Mouse (Mus musculus): ENCODE results near the gene Sh3glb2. TPM values are rescaled to one million over a fixed set of nuclear protein-coding genes. Genes with fewer than 3 reads are reported as not detected.

Gene Sh3glb2
- total RNA-seq, 2 experiments from 2014 or later, result 295 to 306 TPM

DNA sequence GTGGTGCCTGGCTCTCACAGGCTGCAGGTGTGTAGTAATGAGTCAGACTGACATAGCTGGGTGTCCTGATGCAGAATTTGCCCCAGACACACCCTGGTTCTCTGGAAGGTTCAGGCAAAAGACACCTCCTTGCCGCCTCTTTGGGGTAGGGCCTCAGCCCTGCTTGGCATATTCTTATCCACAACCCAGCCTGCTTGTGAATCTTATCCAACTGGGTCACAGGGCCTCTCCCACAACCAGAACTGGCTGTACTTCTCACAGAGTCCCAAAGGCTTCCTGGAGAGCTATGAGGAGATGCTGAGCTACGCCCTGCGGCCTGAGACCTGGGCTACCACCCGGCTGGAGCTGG, 22.2 kb upstream of the Sh3glb2 start:
- no peak for DNase-seq (ENCODE audit: low spot score in 2 of 2)

DNA sequence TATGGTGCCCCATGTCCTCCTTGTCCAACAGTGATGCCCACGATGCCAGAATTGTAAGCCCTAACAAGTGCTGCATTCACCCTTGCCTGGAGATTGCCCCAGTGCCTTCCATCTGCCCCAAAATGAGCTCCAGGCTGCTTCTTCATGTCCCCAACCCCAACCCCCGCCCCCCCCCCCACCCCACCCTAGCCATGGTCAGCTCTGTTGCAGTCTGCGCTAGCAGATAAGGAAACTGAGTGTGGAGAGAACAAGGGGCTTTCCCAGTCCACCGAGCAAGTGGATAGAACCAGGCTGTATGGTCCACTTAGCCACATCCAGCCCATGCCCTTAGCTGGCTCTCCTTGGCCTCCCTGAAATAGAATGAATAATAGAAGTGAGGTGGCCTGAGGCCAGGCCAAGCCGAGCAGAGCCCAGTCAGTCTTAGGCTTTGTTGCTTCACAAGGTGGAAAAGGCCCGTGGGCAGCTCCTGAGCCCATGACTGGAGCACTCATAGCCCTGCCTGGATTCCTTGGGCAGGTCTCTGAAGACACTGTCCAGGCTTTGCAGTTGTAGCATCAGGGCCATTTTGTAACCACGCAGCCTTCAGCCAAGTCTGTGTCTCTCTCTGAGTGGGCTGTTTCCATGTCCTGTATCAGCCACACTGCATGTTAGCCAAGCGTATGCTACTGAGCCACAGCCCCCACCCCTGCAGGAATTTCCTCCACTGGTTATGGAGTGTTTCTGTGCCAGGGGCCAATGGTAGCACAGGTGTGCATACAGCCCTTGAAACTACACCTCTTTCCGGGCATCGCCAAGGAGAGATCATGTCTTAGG, 21.6 kb upstream of the Sh3glb2 start:
- no peak for DNase-seq (ENCODE audit: low spot score in 2 of 2)

DNA sequence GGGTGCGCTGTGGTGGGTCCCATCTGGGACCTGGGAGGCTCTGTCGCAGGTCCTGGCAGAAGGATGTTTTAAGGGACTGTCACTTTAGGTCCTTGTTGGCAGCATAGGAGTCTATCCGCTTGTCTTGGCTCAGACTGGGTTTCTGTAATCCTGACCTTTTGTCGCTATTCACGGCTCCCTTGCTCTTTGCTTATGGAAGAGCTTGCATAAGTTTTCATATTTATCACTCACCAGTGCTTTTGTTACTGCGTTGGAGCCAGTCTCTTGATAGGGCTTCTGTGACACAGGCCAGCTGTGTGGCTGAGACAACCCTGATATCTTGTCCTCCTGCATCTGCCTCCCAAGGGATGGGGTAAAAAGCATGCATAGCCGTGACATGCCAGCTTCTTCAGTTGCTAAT, 20.2 kb upstream of the Sh3glb2 start:
- no peak for DNase-seq (ENCODE audit: low spot score in 2 of 2)

DNA sequence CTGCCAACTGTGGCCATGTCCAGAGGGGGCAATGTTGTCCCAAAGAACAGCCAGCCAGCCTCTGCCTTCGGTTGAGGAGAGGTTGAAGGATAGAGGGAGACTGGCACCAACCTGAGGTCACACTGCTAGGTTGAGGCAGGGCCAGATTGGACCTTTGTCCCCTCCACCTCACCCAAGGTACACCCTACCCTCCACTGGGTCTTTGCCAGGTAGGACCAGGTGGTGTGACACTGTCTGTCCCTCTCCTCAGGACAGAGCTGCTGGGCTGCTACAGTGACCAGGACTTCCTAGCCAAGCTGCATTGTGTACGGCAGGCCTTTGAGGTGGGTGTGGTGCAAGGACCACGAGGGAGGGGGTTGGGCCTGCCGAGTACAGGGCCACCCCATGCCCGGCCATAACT, 18.6 kb upstream of the Sh3glb2 start:
- no peak for DNase-seq (ENCODE audit: low spot score in 2 of 2)

DNA sequence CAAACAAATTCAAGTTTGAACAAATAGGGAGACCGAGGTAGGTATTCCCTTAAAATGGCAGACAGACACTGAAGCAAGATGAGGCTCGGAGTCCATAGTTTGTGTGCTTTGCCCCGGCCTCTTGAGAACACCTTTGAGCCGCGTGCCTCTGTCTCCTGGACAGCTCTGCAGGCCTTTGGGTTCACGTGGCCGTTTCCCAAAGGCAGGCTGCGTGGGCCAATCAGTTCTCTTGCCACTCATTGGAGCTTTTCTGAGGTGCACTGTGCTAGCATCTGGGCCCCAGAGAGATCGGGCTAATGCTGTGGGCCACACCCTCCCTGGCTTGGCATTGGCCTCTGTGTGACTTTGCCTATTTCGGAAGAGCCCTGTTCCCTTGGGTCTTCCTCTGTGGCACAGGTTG, 16.8 kb upstream of the Sh3glb2 start:
- DNase-seq (ENCODE audit: low spot score in 2 of 2), result no peak

DNA sequence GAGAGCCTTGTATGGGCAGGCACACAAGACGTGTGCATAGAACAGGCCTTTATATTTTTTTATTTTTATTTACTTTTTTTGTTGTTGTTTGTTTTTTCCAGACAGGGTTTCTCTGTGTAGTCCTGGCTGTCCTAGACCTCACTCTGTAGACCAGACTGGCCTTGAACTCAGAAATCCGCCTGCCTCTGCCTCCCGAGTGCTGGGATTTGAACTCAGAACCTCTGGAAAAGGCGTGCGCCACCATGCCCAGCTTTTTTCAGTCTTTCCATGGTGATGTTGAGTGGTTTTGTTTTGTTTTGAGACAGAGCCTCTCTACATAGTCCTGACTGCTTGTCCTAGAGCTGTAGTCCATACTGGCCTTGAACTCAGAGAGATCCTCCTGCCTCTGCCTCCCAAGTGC, 13.6 kb upstream of the Sh3glb2 start:
- DNase-seq (ENCODE audit: low spot score in 2 of 2), result no peak

DNA sequence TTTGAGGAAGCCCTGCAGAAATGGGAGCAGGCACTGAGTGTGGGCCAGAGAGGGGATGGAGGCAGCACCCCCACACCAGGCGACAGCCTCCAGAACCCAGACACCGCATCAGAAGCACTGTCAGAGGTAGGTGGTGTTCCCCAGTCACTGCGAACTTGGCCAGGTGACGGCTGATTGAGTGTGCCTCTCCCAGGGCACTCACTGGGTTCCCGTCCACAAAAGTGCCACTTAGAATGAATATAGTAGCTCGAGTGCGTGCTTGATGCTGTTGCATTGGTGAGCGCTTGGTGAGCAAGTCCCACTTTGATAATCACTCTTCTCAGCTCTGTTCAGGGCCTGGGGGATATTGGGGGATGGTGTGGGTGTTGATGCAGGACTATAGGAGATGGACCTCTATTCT, 12.4 kb upstream of the Sh3glb2 start:
- DNase-seq (ENCODE audit: low spot score in 2 of 2), result no peak

DNA sequence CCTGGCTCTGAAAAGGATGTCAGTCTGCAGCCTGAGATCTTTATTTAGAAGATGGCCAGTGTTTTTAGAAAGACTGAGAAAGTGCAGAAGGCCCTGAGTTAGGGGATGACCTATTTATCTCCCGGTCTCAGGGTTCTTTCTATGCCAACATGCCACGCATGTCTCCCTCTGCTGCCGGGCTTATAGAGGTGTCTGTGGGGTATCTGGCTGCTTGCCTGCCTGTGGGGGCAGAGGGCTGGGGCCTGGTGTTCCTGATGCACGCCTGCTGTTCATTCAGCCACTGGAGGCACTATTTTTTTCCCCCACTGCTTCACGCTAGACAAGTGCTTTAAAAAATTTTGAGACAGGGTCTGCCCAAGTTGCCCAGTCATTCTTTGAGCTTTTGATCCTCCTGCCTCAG, 7.1 kb upstream of the Sh3glb2 start:
- DNase-seq (ENCODE audit: low spot score in 2 of 2), result no peak

DNA sequence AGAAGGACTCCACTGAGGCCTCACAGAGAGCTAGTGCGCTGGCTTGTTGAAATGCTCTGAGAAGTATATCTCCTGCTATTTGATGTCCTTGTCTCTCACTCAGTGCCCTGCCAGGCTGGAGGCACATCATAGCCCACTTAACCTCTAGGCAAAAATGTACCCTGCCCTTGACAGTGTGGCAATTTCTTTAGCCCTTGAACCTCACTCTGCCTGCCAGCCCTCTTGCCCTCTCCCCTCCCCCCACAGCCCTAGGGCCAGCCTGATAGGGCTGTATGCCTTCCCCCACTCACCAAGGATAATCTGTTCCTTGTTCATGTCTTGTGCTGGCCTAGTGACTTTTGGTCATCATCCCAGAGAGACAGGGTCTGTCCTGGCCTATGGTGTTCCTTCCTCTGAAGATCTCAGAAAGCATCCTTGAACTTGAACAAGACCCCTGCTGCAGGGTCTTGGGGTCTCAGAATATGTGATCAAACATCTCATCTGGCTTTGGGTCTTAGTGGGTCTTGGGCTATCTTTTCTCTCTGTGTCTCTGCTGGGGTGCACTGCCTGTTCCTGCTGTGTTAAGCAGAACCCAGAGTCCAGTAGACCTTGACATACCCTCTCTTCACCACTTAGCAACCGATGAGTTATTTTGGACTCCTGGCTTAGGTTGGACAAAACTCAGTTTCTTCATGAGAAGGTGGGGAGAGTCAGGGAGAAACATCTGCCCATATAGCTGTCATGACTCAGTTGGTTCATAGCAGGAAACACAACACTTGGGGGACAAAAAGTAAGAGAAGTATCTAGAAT, 6.3 kb upstream of the Sh3glb2 start:
- no peak for DNase-seq (ENCODE audit: low spot score in 2 of 2)

DNA sequence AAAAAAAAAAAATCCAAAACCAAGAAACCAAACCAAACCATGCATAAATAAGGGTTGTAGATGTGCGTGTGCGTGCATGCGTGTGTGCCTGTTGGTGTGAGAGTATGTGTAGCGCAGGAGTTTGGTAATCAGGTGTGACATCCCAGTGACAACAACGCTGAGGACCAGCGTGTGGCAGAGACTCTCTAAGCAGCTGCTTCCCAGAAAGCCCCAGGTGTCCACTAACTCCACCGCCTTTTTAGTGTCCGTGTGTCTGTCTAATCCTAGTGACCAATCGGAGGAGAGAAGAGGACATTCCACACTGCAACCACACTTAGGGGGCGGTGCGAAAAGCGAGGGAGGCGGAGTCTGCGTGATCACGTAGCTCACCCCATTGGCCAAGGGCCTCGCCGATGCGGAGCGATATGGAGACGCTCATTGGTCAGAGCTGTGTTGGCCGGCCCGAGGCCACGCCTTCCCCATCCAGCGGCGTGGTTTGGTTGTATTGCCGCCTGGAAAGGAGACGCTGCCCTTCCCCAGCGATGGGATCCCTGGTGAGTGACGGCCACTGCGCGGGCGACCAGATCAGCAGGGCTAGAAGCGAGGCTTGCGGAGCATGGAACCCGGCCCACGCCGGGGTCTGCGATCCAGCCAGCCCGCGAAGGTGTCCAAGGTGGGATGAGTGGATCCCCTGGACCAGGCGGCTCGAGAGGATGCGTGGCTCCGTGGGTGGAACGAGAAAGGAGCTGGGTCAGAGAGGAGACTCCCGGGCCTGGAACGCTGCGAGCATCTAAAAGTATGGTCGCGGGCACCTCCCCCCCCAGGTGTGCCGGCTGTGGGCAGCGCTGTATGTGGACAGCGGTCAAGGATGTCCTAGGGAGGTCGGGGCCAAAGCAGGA, 4.9 kb upstream of the Sh3glb2 start, which contains the start of gene Miga2:
Gene Miga2 (plus strand): TSS at position 461 of the 878 bp plus-strand sequence.
- peak; percentile 97 to 99 for DNase-seq (ENCODE audit: low spot score in 2 of 2)

DNA sequence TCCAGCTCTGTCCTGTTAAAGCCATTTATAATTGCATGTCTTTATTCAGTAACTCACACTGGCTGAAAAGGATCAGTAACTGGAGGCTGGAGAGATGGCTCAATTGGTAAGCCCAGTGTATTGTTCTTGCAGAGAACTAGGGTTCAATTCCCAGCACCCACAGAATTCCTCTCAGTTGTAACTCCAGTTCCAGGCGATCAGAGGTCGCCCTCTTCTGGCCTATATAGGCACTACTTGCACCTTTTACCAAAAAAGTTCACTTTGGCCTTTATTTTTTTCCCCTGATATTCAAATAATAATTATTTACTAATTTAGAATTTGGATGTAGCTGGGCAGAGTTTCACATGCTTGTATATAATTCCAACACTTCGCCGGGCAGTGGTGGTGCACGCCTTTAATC, 3.7 kb upstream of the Sh3glb2 start:
- DNase-seq (ENCODE audit: low spot score in 2 of 2), result no peak

DNA sequence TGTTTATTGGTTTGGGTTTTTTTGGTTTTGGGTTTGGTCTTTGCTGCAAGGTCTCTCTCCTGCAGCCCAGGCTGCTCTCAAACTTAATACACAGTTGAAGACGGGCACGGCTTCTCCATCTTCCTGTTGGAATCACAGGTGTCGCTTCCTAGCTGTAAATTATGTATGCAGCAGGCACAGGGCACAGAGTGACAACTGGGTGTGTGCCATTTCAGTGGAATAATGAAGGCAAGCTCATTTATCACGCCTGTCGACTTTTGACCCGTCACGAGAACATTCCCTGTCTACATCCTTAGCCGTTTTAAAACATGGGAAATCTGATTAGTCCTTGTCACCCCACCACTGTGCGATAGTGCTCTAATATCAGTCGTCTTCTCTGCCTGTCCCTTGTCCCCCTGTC, 1.5 kb upstream of the Sh3glb2 start:
- DNase-seq (ENCODE audit: low spot score in 2 of 2), result no peak

DNA sequence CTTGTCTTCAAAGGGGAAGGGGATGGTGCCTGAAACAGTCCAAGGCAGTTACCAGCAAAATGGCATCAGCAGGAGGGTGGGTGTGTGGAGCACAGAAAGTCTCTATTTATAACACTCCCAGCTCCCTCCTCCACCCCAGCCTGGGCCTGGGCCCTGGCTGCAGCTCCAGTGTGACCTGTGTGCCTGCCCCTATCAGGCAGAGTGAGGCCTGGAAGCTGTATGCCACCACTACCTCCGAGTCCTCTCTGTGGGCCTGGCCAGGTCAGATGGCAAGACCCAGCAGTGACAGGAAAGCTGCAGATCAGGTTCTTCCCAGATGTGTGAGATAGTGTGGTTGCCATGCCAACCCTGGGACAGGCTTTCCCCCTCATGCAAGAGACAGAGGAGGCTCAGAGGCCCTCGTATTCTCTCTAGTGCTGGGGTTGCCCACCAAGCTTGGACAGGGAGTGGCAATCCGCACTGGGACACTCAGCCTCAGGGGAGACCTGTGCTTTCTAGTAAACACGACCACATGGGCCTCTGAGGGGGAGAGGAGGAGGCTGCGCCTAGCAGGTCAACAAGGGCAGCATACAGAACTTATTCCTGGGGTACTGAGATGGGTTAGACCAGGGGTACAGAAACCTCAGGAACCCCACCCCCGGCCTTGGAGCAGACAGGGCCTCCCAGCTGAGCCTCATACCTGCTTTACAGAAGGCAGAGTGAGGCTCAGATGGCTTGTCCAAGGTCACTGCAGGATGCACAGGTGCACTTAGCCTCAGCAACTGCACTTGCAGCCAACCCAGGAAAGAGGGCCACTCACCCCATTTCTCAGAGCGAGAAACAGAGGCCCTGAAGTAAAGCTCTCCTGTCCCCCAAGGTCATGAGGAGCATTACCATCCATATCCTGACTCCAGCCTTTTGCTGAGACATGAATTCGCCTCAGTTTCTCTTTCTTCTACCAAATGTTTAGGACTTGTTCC, 1.3 kb downstream of the Sh3glb2 start:
- peak; percentile 32 to 40 for DNase-seq (ENCODE audit: low spot score in 2 of 2)

DNA sequence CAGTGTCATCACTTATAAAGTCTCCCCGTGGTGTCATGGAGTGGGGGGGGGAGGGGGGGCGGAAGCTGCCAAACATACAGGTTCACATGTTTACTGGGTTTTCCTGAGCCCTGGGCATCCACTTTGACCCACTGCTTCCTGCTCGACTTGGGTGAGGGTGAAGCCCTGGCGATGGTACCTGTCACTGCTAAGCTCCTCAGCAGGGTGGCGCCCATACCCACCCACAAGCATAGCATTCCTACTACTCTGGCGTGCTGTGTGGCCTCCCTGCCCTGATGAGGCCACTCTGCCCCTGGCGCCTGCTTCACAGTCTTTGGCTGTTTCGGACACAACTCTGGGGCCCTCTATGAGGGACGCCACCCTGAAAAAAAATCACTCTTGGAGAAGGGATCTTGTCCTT, 2.2 kb downstream of the Sh3glb2 start:
- no peak for DNase-seq (ENCODE audit: low spot score in 2 of 2)

DNA sequence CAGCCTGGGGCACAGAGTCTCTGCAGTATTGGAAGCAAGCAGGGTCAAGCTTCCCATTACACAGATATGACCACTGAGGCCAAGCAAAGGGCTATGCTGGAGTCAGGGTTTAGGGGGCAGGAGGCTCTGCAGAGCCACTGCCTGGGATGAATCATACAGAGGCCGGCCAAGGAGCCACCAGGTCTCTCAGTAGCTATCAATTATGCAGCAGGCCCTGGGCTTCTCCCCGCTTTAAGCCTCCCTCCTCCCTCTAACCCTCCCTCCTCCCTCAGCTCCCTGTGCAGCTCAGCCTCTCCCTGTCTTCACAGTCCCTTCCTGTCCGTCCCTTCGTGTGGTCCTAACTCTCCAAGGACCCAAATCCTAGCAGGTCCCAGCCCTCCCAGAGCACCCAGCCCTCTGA, 2.9 kb downstream of the Sh3glb2 start:
- no peak for DNase-seq (ENCODE audit: low spot score in 2 of 2)

DNA sequence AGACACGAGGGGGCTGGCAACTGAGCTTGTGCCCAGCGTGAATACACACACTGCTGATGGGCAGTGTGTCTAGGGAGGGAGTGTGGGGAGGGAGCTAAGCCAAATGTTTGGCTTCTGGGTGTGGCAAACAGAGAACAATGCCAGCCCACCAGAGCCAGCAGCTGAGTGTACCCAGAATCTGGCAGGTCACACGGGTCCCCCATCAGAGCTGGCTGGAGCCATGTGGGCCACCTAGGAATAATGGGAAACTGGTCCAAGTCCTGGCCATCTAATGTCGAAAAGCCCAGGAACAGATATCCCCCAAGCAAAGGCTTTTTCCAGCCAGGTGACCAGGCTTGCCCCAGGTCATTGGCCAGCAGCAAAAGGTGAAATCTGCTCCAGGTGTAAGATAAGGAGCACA, 3.3 kb downstream of the Sh3glb2 start:
- DNase-seq (ENCODE audit: low spot score in 2 of 2), result no peak

DNA sequence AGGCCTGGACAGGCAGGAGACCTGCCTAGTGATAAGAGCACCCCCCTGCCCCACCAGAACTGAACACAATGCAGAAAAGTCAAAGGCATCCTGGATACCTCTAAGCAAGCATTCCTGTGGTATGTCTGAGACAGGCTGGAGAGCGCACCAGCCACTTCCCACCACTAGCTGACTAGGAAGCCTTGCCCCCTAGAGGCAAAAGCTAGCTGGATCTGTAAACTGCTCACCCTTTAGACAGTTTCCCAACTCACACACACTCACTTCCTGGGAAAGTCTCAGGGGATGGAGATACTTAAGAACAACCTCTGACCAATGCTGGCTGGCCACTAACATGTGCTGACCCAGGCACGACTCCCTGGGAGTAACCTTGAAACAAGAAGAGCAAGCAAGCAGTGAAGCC, 8.0 kb downstream of the Sh3glb2 start:
- no peak for DNase-seq (ENCODE audit: low spot score in 2 of 2)

DNA sequence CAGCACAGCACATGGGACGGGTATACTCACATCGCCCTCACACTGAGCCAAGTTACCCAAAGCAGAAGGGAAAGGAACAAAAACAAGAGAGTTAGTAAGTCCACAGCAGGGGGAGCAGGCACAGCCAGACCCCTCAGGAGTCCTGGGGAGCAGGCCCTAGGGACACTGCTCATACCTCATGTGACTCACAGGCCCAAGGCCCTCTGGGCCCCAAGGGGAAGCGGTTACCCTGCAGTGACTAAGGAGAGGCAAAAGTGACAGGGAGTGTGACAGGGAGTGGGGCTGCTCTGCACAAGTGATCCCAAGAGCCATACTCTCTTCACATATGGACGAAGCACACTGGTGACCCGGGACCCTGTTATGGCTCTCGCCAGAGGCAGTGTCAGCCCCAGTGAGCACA, 9.9 kb downstream of the Sh3glb2 start:
- DNase-seq (ENCODE audit: low spot score in 2 of 2), result no peak

DNA sequence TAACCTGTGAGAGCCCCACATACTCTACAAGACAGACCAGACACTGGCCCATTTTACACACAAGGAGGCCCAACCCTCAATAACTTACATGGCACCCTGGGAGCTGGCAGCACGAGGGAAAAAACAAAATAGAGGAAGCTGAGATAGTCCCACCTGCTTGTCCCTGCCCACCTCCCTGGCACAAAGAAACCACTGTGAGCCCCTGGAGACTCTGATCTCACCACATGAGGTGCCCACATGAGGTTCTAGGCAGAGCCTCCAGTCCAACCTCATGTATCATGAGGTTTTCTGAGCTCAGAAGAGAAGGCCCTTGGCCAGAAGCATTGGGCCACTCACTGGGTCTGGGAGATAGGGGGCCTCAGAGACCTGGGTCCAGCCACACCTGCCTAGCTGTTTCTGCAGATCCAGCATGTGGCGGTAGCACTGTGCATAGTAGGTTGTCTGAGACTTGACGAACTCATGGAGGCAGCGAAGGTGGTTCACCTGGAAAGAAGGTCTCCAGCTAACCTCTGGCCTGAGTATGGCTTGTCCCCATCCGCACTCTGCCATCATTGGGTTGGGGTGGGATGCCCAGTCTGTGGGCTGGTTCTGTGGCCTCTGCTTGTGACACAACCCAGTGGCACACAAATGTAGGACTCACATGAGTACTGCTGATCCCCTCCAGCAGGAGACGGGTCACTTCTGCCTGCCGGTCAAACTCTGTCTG, 13.0 kb downstream of the Sh3glb2 start:
- DNase-seq (ENCODE audit: low spot score in 2 of 2), result no peak

DNA sequence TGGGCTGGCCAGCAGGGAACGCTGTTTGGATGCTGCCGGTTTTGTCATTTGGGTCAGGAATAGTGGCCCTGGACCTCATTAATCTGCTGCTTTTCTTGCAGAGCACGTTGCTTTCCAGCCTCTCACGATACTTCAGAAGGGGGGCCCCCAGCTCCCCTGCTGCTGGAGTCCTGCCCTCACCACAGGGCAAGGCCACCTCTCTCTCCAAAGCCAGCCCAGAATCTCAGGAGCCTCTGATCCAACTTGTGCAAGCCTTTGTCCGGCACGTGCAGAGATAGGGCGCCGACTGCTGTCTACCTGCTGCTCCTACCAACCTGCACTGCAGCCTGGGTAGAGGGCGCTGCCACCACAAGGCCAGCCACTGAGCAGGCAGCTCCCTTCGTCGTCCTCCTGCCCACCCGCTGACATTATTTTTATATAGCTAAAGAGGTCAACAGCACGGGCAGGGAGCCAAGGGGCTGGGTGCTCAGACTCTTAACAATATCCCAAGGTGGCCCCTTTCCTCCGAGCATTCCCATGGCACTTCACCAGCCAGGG, 15.5 kb downstream of the Sh3glb2 start:
- DNase-seq (ENCODE audit: low spot score in 2 of 2), result no peak
